Mouse (Mus musculus) mouse embryonic stem cell (cell line): ENCODE results near the gene Tmprss7.

ENCODE experiments used
- in situ Hi-C, 2 experiments: fragments of 300-500 bp; cut with MboI; formaldehyde crosslinking; loops; 1 replicate in 1 of 2; 3 replicates in 1 of 2; pipeline ENCODE4 v1.14.3; 2019 to 2020; ENCODE audit warnings: low sequenced_read_pairs in 2 of 2, low pct_unique_long_range_greater_than_20kb in 1 of 2, mixed read lengths in 1 of 2; ENCODE audit not compliant: unreplicated experiment in 1 of 2

Gene Tmprss7

DNA sequence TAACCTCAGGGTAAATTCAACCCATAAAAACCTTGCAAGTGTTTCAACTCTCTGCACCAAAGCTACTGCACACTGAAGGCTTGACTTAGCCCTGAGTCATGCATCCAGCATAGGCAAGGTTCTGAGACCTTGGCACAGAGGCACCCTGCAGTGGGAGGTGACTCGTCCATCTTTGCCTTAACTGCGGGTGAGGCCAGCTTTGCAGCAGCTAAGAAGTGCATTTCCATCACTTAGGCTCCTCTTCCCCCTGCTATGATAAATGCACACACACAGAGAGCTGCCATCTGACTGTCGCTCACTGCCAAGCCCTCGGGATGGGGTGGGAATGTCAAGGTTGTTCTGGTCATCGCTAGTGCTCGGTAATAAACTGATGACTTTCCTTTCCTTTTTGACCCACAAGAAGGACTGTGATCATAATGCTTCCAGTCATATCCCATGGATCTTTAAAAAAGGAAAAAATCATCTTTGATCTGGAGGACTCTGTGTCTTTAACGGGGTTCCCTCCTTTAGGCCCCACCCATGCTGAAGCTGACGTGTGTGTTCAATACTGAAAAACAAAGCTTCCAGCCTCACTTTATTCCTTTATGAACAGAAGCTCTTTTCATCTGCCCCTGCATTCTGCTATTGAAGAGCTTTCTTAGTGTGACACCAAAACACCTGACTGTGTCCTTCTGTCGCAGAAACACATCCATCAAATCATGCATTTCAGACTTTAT is 2.1 kb upstream of the Tmprss7 start:
- in situ Hi-C loops, result loop anchor here in 1 of 2 experiments (25.0 kb wide), 1 partner anchor 267 kb away; the partner anchor contains the start of gene Phldb2

DNA sequence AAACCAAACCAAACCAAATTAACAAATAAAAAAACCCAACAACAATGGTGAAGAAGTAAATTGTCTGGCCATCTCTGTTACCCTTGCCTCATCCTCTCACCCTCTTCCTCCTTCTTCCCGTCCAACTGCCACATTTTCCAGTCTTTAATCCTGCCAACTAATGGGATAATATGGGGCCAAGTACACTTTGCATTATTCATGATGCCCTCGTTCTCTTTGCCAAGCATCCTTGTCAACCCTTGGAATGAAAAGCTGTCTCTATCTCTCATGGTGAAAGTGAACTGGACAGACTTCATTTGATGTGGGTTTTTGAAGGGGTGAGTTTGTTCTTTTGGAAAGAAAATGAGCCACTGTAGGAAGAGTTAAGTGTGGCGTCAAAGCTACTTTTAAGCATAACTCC is 607 bp downstream of the Tmprss7 start:
- in situ Hi-C loops, result loop anchor here in 1 of 2 experiments (25.0 kb wide), 1 partner anchor 269 kb away; the partner anchor contains the start of gene Phldb2

DNA sequence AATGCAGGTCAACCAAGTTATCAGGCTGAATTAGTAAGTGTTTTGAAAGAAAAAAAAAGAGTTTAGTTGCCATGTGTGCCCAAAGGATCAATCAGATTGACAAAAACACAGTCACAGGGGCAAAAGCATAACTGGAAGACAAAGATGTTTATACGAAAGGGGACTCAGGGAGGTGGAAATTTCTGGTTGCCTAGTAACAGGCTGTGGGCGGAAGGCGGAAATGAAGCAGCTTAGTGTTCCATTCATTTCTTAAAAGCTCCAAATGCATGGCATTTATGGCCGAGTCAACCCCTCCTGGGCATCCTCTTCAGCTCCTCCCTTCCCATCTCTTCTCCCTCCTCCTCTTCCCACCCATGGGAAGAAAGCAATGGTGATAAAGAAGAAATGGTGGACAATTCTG is 3.3 kb downstream of the Tmprss7 start:
- in situ Hi-C loops, result loop anchor here in 1 of 2 experiments (25.0 kb wide), 1 partner anchor 272 kb away; the partner anchor contains the start of gene Phldb2

DNA sequence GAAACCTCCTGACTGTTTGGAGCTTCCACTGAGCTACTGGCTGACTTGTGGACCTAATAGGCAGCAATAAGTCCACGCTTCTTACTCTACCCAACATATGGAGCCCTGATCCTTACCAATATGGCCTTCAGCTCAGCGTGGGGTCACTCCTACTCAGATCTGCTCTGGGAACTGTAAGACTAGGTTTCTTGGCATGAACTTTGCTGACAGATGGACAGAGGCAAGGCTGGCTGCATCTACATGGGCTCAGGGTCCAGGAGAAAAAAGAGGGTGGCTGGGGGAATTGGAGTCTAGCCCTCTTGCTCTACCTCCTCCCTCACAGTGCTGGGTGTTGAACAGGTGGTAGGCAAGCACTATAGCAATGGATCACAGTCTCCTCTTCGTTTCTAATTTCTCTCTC is 6.6 kb downstream of the Tmprss7 start:
- in situ Hi-C loops, result loop anchor here in 1 of 2 experiments (25.0 kb wide), 1 partner anchor 275 kb away; the partner anchor contains the start of gene Phldb2

DNA sequence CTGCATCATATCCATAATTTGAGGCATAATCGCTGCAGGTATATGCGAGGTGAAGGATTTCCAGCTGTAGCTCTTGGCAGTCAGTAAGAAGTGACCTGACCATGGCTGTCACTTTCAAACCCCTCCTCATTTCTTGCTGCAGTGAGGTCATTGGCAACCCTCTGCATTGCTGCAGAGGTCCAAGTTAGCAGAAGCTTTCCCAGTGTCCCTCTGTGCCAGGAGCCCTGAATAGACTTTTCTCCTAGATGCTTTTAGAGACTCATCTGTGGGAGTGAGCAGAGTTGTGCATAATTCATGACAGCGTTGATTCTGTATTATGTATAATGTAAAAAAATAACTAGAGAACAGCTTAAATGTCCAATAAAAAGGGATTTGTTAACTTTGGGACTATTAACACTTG is 8.2 kb downstream of the Tmprss7 start:
- in situ Hi-C loops, result loop anchor here in 1 of 2 experiments (25.0 kb wide), 1 partner anchor 277 kb away; the partner anchor contains the start of gene Phldb2

DNA sequence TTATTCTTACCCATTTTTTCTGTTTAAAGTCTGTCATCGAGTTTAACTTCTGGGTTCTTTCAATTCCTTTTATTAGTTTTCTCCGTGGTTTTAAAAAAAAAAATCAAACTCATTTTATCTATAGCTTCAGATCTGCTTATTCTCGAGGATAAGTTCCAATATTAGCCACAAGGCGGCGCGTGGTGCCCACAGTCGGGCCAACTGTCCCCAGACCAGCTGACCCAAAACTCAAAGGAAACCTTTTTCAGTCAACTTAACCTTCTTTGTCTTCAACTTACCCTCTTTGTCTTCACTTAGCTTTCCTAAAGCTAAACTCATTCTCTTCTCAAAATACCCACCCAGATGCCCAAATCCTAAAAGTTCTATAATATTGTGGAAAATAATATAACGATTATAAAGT is 8.6 kb downstream of the Tmprss7 start:
- in situ Hi-C loops, result loop anchor here in 1 of 2 experiments (25.0 kb wide), 1 partner anchor 277 kb away; the partner anchor contains the start of gene Phldb2

DNA sequence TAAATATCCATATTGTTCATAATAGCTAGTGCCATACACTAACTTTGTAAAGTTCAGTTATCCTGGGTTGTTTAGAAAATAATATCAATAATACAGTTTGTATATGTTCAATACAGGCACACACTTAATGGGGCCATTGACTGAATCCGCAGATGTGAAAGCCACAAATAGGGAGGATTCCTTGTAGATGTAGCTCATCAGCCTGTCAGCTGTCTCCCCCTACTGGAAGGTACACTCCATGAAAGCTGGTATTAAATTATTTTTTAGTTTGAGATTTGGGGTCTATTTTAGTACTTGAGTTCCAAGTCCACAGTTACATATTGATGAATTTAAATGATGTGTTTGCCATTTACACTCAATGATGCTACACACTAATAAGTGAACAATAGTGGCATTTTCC is 17.0 kb downstream of the Tmprss7 start:
- in situ Hi-C loops, result loop anchor here in 1 of 2 experiments (25.0 kb wide), 1 partner anchor 286 kb away; the partner anchor contains the start of gene Phldb2

DNA sequence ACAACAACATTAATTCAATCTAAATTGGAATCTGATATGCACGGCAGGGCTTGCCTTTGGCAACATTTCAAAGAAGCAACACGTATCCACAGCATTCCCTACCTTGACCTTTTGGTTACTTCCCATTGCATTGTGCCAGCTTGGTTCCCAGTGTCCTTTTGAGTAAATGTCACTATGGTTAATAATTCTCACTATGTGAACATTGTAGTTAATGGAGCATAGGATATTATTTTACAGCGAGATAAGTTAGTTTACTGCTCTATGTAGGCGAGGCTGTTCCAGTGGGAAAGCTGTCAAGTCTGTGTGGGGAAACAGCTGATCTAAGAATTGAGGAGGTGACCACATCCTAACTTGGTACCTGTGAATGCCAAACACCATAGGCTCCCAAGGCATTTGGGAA is 23.5 kb downstream of the Tmprss7 start:
- in situ Hi-C loops, result no loop called here

DNA sequence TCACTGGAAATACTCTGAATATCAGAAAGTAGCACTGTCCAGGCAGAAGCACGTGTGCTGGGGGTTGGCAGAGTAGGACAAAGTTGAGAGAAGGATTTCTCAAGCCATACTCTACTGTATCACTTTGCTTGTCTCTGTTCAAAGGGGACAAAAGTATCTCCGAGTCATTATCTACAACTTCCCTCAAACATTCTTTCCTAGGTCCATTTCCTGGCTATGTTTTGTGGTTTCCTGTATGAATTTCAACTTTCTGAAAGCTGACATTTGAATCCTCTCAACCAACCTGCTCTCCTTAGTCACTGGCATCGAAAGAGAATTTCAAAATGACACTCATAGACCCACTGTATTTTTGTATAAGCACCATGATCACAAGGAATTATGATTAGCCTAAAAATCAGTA is 25.3 kb downstream of the Tmprss7 start:
- in situ Hi-C loops, result no loop called here

DNA sequence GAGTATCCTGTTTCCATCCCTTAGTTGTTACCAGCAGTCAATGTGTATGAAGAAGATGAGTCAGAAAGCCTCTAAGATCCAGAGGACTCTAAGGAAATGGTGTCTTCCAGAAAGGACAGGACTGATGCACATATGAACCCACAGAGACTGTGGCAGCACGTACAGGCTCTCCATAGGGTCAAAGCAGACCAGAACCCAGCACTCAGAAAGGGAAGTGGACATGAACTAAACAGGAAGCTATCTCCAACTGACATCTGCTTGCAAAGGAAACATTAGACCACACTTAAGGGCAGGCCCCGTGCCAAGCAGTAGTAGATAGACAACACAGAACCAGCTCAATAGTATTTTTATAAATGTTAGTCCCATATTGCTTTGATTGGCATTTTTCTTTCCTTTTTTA is 27.3 kb downstream of the Tmprss7 start:
- in situ Hi-C loops, result no loop called here

DNA sequence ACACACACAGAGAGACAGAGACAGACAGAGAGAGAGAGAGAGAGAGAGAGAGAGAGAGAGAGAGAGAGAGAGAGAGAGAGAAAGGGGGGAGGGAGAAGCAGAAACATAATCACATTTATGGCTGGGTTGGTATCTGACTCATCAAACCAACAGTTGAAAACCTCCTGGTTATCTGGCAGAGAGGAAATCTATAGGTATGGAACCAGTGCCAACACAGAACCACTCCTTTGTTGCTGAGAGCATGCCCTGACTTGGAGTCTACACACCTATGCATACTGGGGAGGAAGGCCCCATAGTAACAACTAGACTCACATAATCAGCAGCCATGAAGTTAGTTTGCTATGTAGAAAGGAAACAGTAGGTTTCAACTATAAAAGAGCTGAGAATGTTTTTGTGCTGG is 31.1 kb downstream of the Tmprss7 start:
- in situ Hi-C loops, result no loop called here

DNA sequence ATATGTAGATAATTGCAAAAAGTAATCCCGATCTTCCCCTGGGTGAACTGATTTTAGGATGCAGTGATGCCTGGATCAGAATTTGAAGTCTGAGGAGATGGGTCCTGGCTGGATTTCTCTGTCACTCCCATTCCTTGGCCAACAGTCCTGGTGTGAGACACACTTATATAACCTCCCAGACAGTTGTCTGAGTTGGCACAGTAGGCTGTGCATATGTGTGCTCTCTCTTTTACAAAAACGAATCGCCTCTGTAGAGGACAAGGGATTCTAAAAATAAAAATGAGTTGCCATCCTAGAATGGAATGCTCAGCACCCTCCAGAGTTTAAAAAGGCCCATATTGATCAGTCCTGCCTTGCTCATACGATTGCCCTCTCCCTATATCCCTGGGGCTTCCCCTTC is 33.9 kb downstream of the Tmprss7 start:
- in situ Hi-C loops, result no loop called here

DNA sequence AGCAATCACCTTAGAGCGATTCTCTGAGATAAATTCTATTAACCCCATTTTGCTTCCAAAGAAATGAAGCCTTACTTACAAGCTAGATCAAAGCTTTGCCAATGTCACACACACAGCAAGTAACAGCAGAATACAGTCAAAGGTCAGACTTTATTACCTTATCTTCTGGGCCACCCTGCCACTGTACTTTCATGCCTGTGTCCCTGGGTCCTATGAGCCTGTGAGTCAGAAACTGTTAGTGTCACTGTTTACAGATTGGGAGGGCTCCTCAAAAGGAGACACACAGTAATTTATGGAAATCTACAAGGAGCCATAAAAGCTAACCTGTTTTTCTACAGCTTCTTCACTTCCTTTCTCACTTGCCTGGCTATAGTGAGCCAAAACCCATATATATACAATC is 35.2 kb downstream of the Tmprss7 start:
- in situ Hi-C loops, result no loop called here

DNA sequence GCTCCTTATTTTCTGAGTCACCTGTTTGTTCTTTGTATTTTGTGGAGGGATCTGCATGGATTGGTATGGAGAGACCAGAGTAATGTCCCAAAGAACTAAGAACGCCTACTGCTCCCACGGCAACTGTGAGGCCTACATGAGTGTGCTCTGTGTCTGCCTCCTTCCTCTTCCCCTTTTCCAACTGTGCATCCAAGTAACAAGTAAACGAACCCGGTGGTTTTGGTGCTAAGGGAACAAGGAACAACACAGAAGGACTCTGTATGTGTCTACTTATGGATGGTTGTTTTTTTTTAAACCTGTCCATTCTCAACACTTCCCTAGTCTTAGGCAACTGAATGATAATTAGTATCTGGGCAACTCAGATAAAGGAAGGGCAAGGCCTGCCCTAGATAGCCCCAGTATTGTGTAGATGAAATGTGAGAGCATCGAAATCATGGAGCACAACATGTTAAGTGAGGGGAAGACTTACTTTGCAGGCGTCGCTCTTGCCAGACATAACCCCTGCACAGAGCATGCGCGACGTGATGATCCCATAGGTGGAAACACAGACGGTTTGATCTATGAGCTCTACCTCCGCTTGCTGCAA is 35.8 kb downstream of the Tmprss7 start:
- in situ Hi-C loops, result no loop called here

DNA sequence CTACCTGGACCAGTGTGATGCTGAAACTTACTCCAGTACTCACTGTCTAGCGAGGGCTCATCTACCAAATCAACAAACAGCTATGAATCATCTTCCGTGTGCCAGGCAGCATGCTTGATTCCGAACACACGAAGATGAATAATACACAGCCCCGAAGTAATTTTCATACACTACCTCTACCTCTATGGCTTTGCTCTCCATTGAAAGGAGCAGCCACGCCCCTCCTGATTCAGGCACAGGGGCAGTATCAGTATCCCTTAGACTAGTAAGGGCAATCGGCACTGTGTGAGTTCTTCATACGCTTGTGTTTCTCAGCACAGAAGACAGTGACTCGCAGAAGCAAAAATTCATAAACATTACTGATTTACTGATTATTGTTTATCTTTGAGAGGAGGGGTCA is 39.0 kb downstream of the Tmprss7 start:
- in situ Hi-C loops, result no loop called here

DNA sequence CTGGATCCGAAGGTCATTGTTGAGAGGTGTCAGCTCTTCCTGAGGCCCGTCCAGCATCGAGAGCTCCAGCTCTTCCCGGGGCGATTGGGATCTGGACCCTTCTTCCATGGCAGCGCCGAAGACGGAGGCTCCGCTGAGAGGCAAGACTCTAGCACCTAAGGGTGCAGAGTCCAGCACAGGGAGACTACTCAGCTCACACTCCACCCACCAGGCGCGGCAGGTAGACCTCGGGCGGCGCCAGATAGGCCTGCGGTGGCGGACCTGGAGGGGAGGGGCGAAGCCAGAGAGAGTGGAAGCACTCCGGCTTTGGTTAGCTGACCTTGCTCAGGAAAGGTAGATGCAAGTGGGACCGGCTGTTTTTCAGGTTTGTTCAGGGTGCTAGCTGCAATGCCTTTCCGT is 39.5 kb downstream of the Tmprss7 start, which contains the start of gene BC016579:
Gene BC016579 (minus strand): TSS at position 135 of the 399 bp plus-strand sequence.
- in situ Hi-C loops, result no loop called here

DNA sequence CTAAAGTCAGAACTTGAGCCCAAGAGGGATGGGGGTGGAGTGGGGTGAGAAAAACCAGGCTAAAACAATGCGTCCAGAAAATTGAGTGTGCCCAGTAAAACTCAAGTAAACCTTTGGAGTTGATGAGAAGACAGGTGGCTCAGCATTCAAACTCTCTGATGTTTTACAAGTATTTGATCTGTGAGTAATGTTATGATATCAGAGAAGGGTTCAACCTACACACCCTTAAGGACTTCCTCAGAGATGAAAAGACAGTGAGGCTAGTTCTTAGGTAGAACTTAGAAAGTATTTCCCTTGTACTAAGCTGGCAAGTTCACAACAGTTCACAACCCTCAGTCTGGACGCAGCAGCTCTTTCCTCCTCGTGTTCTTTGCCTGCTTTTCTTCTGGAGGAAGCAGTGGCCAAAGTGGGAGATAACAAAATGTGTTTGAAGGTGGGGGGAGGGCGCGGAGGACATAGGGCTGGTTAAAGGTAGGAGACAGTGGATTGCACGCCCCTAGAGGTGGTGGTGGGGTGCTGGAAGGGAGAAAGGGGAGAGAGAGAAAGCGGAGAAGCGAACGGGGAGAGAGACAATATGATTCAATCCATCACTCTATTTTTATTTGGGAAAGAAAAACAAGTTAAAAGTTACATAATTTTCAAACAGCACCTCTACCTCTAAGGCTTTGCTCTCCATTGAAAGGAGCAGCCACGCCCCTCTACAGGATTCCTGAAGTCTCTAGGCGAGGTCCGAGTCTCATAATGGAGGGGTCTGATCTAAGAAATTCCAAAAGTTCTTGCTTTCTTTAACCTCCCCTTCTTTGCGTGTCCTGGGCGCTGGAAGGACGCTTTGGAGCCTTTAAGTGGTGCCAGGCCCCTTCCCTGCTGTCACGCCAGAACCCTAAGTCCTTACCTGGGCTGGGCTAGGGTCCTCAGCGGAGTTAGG is 40.2 kb downstream of the Tmprss7 start:
- in situ Hi-C loops, result no loop called here

DNA sequence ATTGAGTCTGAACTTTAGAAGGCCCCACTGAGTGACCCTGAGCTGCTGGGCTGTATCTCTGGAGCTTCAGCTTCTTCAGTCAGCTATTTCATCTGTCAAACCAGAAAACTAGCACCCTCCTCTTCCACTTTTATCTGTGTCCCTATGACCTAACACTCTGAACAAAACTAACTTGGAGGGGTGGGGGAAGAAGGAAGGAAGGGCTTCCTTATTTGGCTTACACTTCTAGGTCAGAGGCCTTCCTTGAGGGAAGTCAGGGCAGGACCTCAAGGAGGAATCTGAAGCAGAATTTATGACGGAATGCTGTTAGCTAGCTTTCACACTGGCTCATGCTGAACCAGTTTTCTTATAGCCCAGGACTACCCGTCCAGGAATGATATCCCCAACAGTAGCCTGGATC is 42.0 kb downstream of the Tmprss7 start:
- in situ Hi-C loops, result no loop called here

DNA sequence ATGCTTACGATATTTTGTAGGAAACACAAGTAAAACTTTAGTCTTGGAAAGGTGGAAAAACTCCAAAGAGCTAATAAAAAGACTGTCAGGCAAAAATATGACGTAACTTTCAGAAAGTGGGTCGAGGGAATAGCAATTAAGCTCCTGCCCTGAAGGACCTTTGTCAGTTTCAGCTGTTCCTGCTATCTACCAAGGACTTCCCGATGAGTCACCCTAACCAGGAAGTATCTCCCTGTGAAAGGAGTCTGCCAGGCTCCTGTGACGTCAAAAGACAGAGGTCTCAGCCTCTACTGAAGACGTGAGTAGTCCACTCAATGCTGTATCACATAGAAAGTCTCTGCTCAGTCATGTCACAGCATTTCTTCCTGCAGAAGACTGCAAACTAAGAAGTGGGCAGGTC is 49.1 kb downstream of the Tmprss7 start:
- in situ Hi-C loops, result no loop called here
